Mouse (Mus musculus): ENCODE measurements around the gene Gm4565. TPM values are rescaled to one million over a fixed set of nuclear protein-coding genes. Genes with fewer than 3 reads are reported as not detected.

The Gm4565 gene
- polyA plus RNA-seq (2014; fragmentation: Illumina TruSeq; extraction: RNeasy Lipid Tissue Mini Kit (QIAGEN cat#74804); ENCODE audit: low read depth, low replicate concordance) = not detected

GRCm38 (mm10) chr7:22588027-22588426, at the start of gene Gm4565:
Gene Gm4565, minus strand, starts transcription at chr7:22588127.

GRCm38 (mm10) chr7:22565243-22565642, 22.7 kb downstream of the Gm4565 start, which contains the start of gene Gm4201:
Gene Gm4201, minus strand, starts transcription at chr7:22565343.

DNA sequence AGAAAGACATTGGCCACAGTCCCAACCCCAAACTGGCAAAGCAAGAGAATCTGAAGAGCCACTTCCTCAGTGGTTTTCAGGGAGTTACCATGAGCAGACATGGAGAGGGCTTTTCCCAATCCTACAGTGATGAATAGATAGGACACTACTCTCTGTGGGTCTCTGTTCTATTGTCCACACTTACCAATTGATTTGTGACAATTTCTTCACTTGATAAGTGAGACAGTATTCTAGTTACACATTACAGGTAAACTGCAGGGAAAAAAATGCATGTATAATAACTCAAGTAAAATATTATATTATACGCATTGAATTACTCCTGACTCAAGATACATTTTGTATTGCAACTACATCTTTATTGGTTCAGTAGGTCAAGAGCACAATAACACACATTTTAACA, 53.1 kb downstream of the Gm4565 start, which contains the start of gene Gm8677:
Gene Gm8677 (minus strand): TSS at position 101 of the 400 bp plus-strand sequence.

Other genes with a start within 250 kb of the Gm4565 start
- not detected for gene Gm8660, start 217.1 kb downstream of the Gm4565 start, polyA plus RNA-seq (2014; fragmentation: Illumina TruSeq; extraction: RNeasy Lipid Tissue Mini Kit (QIAGEN cat#74804); ENCODE audit: low read depth, low replicate concordance)
- gene Vmn1r148, start 174.5 kb downstream of the Gm4565 start, polyA plus RNA-seq (2014; fragmentation: Illumina TruSeq; extraction: RNeasy Lipid Tissue Mini Kit (QIAGEN cat#74804); ENCODE audit: low read depth, low replicate concordance) = not detected
- not detected for gene Vmn1r149, start 149.9 kb downstream of the Gm4565 start, polyA plus RNA-seq (2014; fragmentation: Illumina TruSeq; extraction: RNeasy Lipid Tissue Mini Kit (QIAGEN cat#74804); ENCODE audit: low read depth, low replicate concordance)
- gene Gm10665, start 124.1 kb downstream of the Gm4565 start, polyA plus RNA-seq (2014; fragmentation: Illumina TruSeq; extraction: RNeasy Lipid Tissue Mini Kit (QIAGEN cat#74804); ENCODE audit: low read depth, low replicate concordance) = not detected
- not detected for gene Vmn1r151, start 88.4 kb downstream of the Gm4565 start, polyA plus RNA-seq (2014; fragmentation: Illumina TruSeq; extraction: RNeasy Lipid Tissue Mini Kit (QIAGEN cat#74804); ENCODE audit: low read depth, low replicate concordance)
- not detected for gene Vmn1r152, start 65.2 kb downstream of the Gm4565 start, polyA plus RNA-seq (2014; fragmentation: Illumina TruSeq; extraction: RNeasy Lipid Tissue Mini Kit (QIAGEN cat#74804); ENCODE audit: low read depth, low replicate concordance)
- gene Gm8677, start 53.2 kb downstream of the Gm4565 start, polyA plus RNA-seq (2014; fragmentation: Illumina TruSeq; extraction: RNeasy Lipid Tissue Mini Kit (QIAGEN cat#74804); ENCODE audit: low read depth, low replicate concordance) = not detected
- not detected for gene Gm4201, start 22.8 kb downstream of the Gm4565 start, polyA plus RNA-seq (2014; fragmentation: Illumina TruSeq; extraction: RNeasy Lipid Tissue Mini Kit (QIAGEN cat#74804); ENCODE audit: low read depth, low replicate concordance)
- not detected for gene Vmn1r155, start 69.9 kb upstream of the Gm4565 start, polyA plus RNA-seq (2014; fragmentation: Illumina TruSeq; extraction: RNeasy Lipid Tissue Mini Kit (QIAGEN cat#74804); ENCODE audit: low read depth, low replicate concordance)
- gene Gm8693, start 104.2 kb upstream of the Gm4565 start, polyA plus RNA-seq (2014; fragmentation: Illumina TruSeq; extraction: RNeasy Lipid Tissue Mini Kit (QIAGEN cat#74804); ENCODE audit: low read depth, low replicate concordance) = not detected
- not detected for gene Gm4567, start 131.6 kb upstream of the Gm4565 start, polyA plus RNA-seq (2014; fragmentation: Illumina TruSeq; extraction: RNeasy Lipid Tissue Mini Kit (QIAGEN cat#74804); ENCODE audit: low read depth, low replicate concordance)
- not detected for gene Vmn1r157, start 173.6 kb upstream of the Gm4565 start, polyA plus RNA-seq (2014; fragmentation: Illumina TruSeq; extraction: RNeasy Lipid Tissue Mini Kit (QIAGEN cat#74804); ENCODE audit: low read depth, low replicate concordance)
- not detected for gene Vmn1r158, start 202.7 kb upstream of the Gm4565 start, polyA plus RNA-seq (2014; fragmentation: Illumina TruSeq; extraction: RNeasy Lipid Tissue Mini Kit (QIAGEN cat#74804); ENCODE audit: low read depth, low replicate concordance)